Mouse (Mus musculus) megakaryocyte-erythroid progenitor cell, adult 5-6 weeks (primary cell): ENCODE data around the gene Gin1. TPM values are rescaled to one million over a fixed set of nuclear protein-coding genes. Genes with fewer than 3 reads are reported as not detected.

Experiments used
- total RNA-seq, 2 experiments: library from RNA; stranded (forward) in 1 of 2; stranded (reverse) in 1 of 2; fragments of 200-1000, 215-1000 nt in 1 of 2; fragments of >200 nt in 1 of 2; fragmentation: Nextera tagmentation in 1 of 2; gene quantifications; 2 replicates each; pipeline ENCODE4 v1.2.3; 2014 to 2017

Gin1 gene
- total RNA-seq, 2 experiments from 2014 or later = 20.6 to 45.6 TPM

Other genes with a start within 250 kb of the Gin1 start
- 35.9 and 45.3 TPM in 2 replicates for gene D1Ertd622e, start 108.1 kb upstream of the Gin1 start, total RNA-seq (2014; fragmentation: Nextera tagmentation)
- gene D1Ertd622e, start 108.1 kb upstream of the Gin1 start, total RNA-seq (2017) = 48.1 and 63.7 TPM in 2 replicates
- gene Ppip5k2, start 239 bp downstream of the Gin1 start, total RNA-seq (2014; fragmentation: Nextera tagmentation) = 46.1 and 56.8 TPM in 2 replicates
- gene Ppip5k2, start 239 bp downstream of the Gin1 start, total RNA-seq (2017) = 54.8 and 61.1 TPM in 2 replicates